12 mouse cellular contexts compared by ENCODE assay signal in the genomic region with DNA sequence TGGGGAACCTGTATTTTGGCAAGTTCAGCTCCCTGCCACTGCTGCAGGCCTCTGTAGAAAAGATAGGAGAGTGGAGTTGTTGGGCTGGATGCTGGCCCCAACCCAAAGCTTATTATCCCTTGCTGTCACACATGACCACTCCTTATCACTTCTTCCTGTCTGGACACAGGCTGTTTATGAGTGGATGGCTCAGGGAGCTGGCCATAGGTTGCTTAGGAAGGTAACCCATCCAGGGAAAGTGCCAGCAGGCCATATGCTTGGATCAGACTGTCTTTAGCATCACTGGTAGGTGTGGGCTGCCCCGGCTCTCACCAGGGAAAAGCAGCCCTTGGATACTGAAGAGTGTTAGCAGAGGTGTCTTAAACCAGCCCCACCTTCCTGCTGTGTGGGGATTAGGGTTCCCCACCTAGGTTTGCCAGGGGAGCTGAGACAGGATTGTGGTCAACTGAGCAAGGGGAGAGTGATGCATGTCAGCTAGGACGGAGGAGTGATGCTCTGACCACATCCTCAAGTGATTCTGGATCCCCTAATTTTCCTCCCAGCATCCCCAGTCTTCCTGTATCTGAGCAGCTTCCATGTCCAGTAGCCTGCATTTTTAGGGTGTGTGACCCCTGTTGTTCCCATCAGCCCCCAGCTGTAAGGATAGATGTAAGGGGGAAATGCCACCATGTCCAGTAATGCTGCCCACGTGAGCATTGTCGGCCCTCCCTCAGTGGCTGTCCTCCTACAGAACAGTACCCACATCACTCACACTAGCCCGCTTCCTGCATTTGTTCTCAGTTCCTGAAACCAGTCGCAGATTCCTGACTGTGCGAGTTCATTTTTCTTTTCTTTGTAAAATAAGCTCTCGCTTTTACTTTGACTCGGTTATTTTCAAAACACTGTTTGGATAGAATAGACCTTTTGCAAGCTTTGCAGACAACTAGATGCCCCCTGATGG.
DNase-seq lines count a peak whose midpoint lies in the region; ATAC-seq lines count a peak whose summit lies in the region.
"Had no signal": no experiment of that assay in that cellular context is flagged by ENCODE, and none has a peak within 500 bp of the region (broad histone marks: within the 10 kb centered on the region; RNA-seq: fewer than 3 reads in every experiment).

No protein-coding gene starts in this region.

- H3K27ac ChIP-seq in kidney, embryonic 16.5 days (ENCODE audit: low read length): peak overlapping the region; percentile 47; the same call in 1 of the 2 replicates
- H3K27ac ChIP-seq in heart, embryonic 16.5 days (ENCODE audit: low read length): peak overlapping the region; percentile 38
- H3K27ac ChIP-seq: embryonic facial prominence, embryonic 13.5 days; limb, embryonic 13.5 days had no signal

- H3K9me3 ChIP-seq in kidney, embryonic 16.5 days (ENCODE audit: low read length): no peaks in the 10 kb centered on the region
- no peaks in the 10 kb centered on the region for H3K9me3 ChIP-seq in heart, embryonic 16.5 days (replicated peaks; ENCODE audit: control insufficient read depth, low read length)
- H3K9me3 ChIP-seq: embryonic facial prominence, embryonic 13.5 days; limb, embryonic 13.5 days had no signal

- no peaks in the 10 kb centered on the region for H3K27me3 ChIP-seq in kidney, embryonic 16.5 days (ENCODE audit: insufficient read depth, low read length)
- no peaks in the 10 kb centered on the region for H3K27me3 ChIP-seq in heart, embryonic 16.5 days (ENCODE audit: control insufficient read depth, insufficient read depth, low read length)
- H3K27me3 ChIP-seq: embryonic facial prominence, embryonic 13.5 days; limb, embryonic 13.5 days had no signal

- 73% methylated on average over 9 of the region's 9 CpGs for WGBS in kidney, embryonic 16.5 days
- 67% methylated on average over 9 of the region's 9 CpGs for WGBS in heart, embryonic 16.5 days

- ATAC-seq in cerebellum, adult (ENCODE audit: insufficient number of reproducible peaks, low FRiP score, low TSS enrichment): peak; percentile 41; the same call in 1 of the 2 replicates
- ATAC-seq in kidney, embryonic 16.5 days (ENCODE audit: low FRiP score, low TSS enrichment): no peak
- no peak for ATAC-seq in heart, embryonic 16.5 days (replicated peaks; ENCODE audit: extremely low read depth, insufficient read depth, low FRiP score)
- ATAC-seq in megakaryocyte progenitor cell, adult 5-6 weeks (replicated peaks; ENCODE audit: poor library complexity): peak; percentile 64

- H3K4me1 ChIP-seq in kidney, embryonic 16.5 days (ENCODE audit: insufficient read depth, low read length): peaks cover 76% of the 10 kb centered on the region
- peaks cover 52% of the 10 kb centered on the region for H3K4me1 ChIP-seq in heart, embryonic 16.5 days (ENCODE audit: control insufficient read depth, insufficient read depth, low read length)

- H3K36me3 ChIP-seq in kidney, embryonic 16.5 days (ENCODE audit: insufficient read depth, low read length): no peaks in the 10 kb centered on the region
- H3K36me3 ChIP-seq in heart, embryonic 16.5 days (ENCODE audit: control insufficient read depth, insufficient read depth): no peaks in the 10 kb centered on the region
- H3K36me3 ChIP-seq: limb, embryonic 13.5 days had no signal

- intact Hi-C loops in left cerebral cortex, postnatal 14 days (cut with DNase I): no loop called here

- no peak for DNase-seq in cerebellum, postnatal 10 days
- no peak for DNase-seq in kidney, postnatal 10 days
- DNase-seq in left cerebral cortex, postnatal 14 days (ENCODE audit: low spot score in 2 of 2): no peak
- DNase-seq in ovary, adult 18-20 months (ENCODE audit: low spot score): no peak
- DNase-seq: gastrocnemius, postnatal 25 days; thymus, postnatal 25 days had no signal

- H3K9ac ChIP-seq in kidney, embryonic 16.5 days (replicated peaks; ENCODE audit: low read length): no peak overlapping the region
- no peak overlapping the region for H3K9ac ChIP-seq in heart, embryonic 16.5 days (ENCODE audit: low read length)
- H3K9ac ChIP-seq: embryonic facial prominence, embryonic 13.5 days; limb, embryonic 13.5 days had no signal

- H3K4me2 ChIP-seq in kidney, embryonic 16.5 days (replicated peaks; ENCODE audit: low read depth, low read length): no peak overlapping the region; the same call in 1 of the 2 replicates
- no peak overlapping the region for H3K4me2 ChIP-seq in heart, embryonic 16.5 days (ENCODE audit: low read depth, low read length)
- H3K4me2 ChIP-seq: embryonic facial prominence, embryonic 13.5 days; limb, embryonic 13.5 days had no signal

- H3K4me3 ChIP-seq in kidney, embryonic 16.5 days (ENCODE audit: low read length): no peak overlapping the region
- no peak overlapping the region for H3K4me3 ChIP-seq in heart, embryonic 16.5 days (ENCODE audit: low read length)
- H3K4me3 ChIP-seq: embryonic facial prominence, embryonic 13.5 days; limb, embryonic 13.5 days had no signal

Comparison
In these comparisons a context has a peak if more than half of its experiments do, and no peak if none do; other contexts are left out.
1. ATAC-seq: peak in cerebellum, adult (single experiment) and megakaryocyte progenitor cell, adult 5-6 weeks (single experiment); none in kidney, embryonic 16.5 days (single experiment) and heart, embryonic 16.5 days (single experiment).